Mouse (Mus musculus): ENCODE measurements around the gene Senp6.
"Not testable (repeated sequence)": the region's sequence is repeated elsewhere in the genome, so short reads cannot be mapped to it uniquely, and the experiment has no call there.

Senp6 gene

GRCm38 (mm10) chr9:80080941-80081340 lies 14.2 kb downstream of the Senp6 start:
- DNase-seq (ENCODE audit: low spot score in 2 of 2), result no peak

DNA sequence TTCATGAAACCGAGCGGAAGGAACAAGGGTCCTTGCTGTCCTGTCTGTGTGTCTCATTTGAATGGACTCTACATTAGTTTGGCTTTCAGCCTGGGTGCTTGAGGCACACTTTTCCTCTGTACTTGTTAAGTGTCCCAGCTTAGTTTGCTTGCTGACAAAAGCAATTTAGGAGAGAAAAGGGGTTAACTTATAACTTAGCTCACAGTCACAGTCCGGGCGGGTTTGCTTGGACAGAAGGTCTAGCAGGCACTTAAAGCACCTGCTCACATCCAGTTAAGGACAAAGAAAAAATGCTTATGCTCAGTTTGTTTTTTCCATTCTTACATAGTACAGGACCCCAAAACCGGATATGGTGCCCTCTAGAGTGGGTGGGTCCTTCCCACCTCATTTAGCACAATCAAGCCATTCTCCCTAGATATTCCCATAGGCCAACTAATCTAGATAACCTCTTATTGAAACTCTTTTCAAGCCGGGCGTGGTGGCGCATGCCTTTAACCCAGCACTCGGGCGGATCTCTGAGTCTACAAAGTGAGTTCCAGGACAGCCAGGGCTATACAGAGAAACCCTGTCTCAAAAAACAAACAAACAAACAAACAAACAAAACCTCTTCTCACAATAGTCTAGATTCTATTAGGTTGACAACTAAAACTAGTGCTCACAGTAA lies 17.9 kb downstream of the Senp6 start:
- no peak for DNase-seq (ENCODE audit: low spot score in 2 of 2)

DNA sequence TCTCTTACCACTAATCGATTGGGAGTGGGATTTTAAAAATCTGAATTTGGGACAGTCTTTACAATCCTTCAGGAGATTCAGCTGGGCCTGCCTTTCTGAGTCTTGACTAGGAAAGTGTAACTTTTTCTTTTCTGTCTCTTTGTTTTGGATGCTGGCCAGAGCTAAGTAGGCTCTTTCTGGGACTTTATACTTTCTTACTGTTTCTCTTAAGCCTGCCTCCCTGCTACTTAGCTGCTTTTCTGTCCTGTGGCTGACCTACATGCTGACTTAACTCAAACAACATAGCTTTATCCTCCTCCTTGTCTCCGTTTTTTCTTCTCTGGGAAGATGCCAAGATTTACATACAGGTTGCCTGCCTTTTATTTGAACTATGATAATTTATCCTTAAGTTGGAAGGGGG lies 19.0 kb downstream of the Senp6 start:
- DNase-seq (ENCODE audit: low spot score in 2 of 2), result no peak

GRCm38 (mm10) chr9:80086272-80086966 lies 19.7 kb downstream of the Senp6 start:
- DNase-seq (ENCODE audit: low spot score in 2 of 2), result not testable (repeated sequence)

DNA sequence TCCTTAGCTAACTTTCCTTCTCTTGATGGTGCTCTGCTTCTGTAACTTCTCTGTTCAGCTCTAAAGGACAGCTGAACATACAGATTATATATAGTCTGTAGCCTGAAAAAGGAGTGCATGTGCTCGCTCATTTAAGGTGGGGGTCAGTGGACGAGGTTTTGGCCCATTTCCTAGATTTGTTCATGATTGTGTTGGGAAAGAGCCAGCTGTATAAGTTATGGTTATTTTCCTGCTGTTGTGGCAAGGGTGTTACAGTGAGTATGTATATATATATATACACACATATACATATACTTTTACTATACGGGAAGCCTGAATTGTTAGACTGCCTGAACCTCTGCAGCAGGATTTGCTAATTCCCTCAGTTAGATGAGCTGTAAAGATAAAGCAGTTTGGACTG lies 22.7 kb downstream of the Senp6 start:
- no peak for DNase-seq (ENCODE audit: low spot score in 2 of 2)

DNA sequence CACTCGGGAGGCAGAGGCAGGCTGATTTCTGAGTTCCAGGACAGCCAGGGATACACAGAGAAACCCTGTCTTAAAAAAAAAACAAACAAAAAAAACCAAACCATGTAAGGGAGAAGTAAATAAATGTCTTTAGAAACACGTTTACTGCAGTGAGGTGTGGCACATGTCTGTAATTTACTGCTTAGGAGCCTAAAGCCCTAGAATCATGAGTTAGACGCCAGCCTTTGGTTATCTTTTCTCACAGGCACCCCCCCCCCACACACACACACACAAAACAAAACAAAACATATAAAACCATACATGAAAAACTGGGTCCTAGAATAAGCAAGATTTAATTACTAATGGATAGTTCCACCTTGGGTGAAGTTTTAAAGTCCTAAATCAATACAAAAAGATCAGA lies 29.6 kb downstream of the Senp6 start:
- no peak for DNase-seq (ENCODE audit: low spot score in 2 of 2)

- no peak for DNase-seq (ENCODE audit: low spot score in 2 of 2)
These were observed 79.4 kb downstream of the Senp6 start for GRCm38 (mm10) chr9:80145992-80146587.

DNA sequence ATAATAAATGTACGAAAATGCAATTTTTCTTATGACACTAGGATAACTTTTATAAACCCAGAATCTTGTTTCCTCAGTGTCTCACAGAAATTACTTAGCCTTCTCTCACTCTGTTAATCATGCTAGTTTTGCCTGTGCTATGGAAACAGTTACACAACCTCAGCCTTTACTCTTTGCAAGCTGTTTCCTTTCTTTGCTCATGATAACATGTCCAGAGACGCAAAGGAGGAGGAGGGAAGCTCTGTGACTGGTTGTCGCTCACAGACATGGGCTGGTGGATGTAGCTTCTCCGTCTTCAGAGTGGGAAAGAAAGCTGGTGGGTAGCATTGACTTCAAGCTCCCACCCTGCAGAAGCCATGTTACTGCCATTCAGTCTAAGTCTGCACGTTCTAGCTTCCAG lies 82.9 kb downstream of the Senp6 start:
- DNase-seq (ENCODE audit: low spot score in 2 of 2), result no peak

- peak; percentile 66 to 71 for DNase-seq (ENCODE audit: low spot score in 2 of 2)
These were observed 88.6 kb downstream of the Senp6 start for GRCm38 (mm10) chr9:80155277-80155676.

GRCm38 (mm10) chr9:80156780-80157179 lies 90.1 kb downstream of the Senp6 start:
- DNase-seq (ENCODE audit: low spot score in 2 of 2), result no peak

DNA sequence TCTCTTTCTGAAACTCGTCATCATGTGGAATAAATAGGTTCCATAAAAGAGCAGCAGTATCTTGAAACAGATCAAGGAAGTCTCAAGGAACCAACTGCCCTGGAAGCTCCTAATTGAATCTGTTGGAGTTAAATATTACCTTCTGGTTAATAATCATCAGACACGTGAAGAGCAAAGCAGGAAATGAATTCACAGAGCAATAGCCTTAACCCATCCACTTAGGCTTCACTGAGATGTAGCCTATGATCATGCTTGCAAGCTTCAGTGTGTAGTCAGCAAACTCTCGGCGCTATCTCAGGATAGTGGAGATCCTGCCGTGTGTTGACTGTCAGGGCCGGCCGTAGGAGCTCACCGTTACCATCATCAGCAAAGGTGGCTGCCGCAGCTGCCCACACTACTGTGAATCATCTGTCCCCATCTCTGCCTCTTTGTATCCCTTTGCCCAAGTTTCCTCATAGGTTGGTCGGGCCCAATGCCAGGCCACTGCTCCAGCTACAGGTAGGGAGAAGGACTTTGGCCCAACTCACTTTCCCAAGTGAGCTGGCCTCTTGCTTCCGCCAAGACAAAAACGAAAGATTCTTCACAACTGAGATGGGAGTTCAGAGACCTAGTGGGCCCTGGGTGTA lies 91.2 kb downstream of the Senp6 start:
- DNase-seq (ENCODE audit: low spot score in 2 of 2), result no peak

DNA sequence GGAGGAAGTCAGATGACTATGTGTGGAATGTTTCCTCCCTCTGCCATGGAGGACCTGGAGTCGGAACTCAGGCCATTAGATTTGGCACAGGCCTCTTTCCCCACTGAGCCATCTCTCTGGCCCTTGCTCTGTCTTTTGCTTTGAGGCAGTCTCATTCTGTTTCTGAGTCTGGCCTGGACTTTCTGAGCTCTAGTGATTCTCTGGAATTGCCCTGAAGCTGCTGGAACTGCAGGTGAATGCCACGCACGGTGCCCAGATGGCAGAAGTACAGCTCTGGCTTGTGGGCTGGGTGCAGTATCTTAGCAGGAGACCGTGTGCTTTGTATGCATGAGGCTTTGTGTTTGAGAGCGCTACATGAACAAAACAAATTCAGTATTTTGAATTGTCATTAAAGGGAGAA lies 92.2 kb downstream of the Senp6 start:
- no peak for DNase-seq (ENCODE audit: low spot score in 2 of 2)

DNA sequence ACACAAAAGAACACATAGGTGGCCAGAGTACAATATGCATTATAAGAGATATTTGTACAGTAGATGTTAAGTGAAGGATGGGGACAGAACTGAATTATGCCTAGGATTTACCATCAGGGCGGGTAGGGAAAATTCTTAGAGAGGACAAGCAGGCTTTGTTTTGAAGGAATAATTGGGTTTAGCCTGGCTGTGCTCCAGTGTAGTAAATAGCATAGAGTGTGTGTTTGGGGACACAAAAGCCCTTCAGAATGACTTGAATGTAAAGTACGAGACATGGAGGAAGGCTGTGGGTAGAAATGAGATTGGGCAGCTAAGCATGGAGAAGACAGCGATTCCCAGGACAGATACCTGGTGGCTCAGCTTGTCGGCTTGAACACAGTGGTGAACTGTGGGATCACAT lies 94.7 kb downstream of the Senp6 start:
- no peak for DNase-seq (ENCODE audit: low spot score in 2 of 2)

DNA sequence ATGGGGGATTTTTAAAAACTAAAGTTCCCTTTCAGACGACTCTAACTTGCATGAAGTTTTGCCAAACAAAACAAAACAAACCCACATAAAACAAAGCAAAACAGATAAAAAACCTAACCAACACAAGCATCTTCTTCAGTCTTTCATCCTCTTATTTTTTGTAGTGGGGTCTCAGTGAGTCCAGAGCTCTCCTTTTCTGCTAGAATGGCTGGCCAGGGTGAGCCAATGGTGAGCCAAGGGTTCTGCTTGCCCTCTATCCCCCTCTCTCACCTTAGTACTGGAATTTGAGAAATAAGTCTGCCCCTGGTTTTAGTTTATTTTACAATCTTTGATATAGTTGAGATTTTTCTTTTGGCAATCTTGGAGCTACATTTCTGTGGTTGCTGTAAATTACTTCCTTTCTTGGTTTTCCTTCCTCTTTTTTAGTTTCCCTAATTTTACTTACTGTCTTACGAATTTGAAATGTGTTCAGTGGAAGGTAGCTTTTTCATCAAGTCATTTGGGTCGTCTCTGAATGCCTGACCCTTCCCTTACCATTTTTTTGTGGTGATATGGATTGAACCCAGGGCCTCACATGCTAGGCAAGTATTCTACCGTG lies 96.5 kb downstream of the Senp6 start:
- DNase-seq (ENCODE audit: low spot score in 2 of 2), result no peak

GRCm38 (mm10) chr9:80164191-80164590 lies 97.5 kb downstream of the Senp6 start:
- DNase-seq (ENCODE audit: low spot score in 2 of 2), result no peak

GRCm38 (mm10) chr9:80164611-80165474 lies 98.1 kb downstream of the Senp6 start, which contains the start of gene Myo6:
Gene Myo6 (plus strand): TSS chr9:80165031.
- DNase-seq (ENCODE audit: low spot score in 2 of 2), result peak; percentile 92 to 93

DNA sequence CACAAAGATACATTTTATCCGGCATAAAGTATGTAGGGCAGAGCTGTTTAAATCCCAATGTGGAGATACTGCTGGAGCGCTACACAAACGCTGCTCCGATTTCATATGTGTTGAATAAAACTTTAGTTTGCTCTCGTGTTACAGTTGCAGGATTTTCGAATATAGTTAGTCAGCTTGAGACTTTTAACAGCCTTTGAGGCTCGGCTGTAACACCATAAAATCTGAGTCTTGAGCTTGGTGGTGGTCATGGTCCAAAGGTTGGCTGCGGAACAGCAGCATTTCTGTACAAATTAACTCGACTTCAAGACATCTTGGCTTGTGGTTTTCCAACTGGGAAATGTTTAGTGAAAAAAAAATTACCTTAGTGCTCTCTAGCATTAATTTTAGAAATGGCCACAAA lies 99.0 kb downstream of the Senp6 start:
- DNase-seq (ENCODE audit: low spot score in 2 of 2), result no peak

- no peak for DNase-seq (ENCODE audit: low spot score in 2 of 2)
These were observed 99.7 kb downstream of the Senp6 start for GRCm38 (mm10) chr9:80166425-80166824.

GRCm38 (mm10) chr9:80167089-80167488 lies 100.4 kb downstream of the Senp6 start:
- DNase-seq (ENCODE audit: low spot score in 2 of 2), result no peak

- no peak for DNase-seq (ENCODE audit: low spot score in 2 of 2)
These were observed 102.8 kb downstream of the Senp6 start for GRCm38 (mm10) chr9:80169551-80169950.

- DNase-seq (ENCODE audit: low spot score in 2 of 2), result no peak
These were observed 104.5 kb downstream of the Senp6 start for GRCm38 (mm10) chr9:80171241-80171640.
